Mouse (Mus musculus) CD4-positive helper T cell, adult 2 months (primary cell): ENCODE data around the gene Maneal.
A peak's percentile ranks its signal among the peaks of the same experiment; 100 is the strongest.

Experiments
- DNase-seq: peaks from one replicate; pipeline ENCODE4 v3.0.0-alpha.2; 2012; ENCODE audit warnings: low read depth, missing footprints, low spot score

Maneal gene

GRCm38 (mm10) chr4:124861283-124862188 is at the start of gene Maneal:
Gene Maneal (minus strand): TSS chr4:124862171.
- no peak for DNase-seq

GRCm38 (mm10) chr4:124905971-124906822 is 44.2 kb upstream of the Maneal start:
- no peak for DNase-seq

- DNase-seq, result peak; percentile 28
Measured at GRCm38 (mm10) chr4:124905417-124905816, 43.4 kb upstream of the Maneal start.

- no peak for DNase-seq
Measured at GRCm38 (mm10) chr4:124899906-124900305, 37.9 kb upstream of the Maneal start.

- no peak for DNase-seq
Measured at GRCm38 (mm10) chr4:124898428-124898827, 36.5 kb upstream of the Maneal start.

- no peak for DNase-seq
Measured at GRCm38 (mm10) chr4:124894508-124895428, 32.8 kb upstream of the Maneal start.

GRCm38 (mm10) chr4:124893769-124894168 is 31.8 kb upstream of the Maneal start:
- no peak for DNase-seq

- no peak for DNase-seq
Measured at GRCm38 (mm10) chr4:124890831-124891230, 28.9 kb upstream of the Maneal start.

GRCm38 (mm10) chr4:124889935-124890334 is 28.0 kb upstream of the Maneal start:
- no peak for DNase-seq

- DNase-seq, result no peak
Measured at GRCm38 (mm10) chr4:124888702-124889101, 26.7 kb upstream of the Maneal start.

GRCm38 (mm10) chr4:124882151-124882729 is 20.3 kb upstream of the Maneal start:
- DNase-seq, result no peak

GRCm38 (mm10) chr4:124881341-124881908 is 19.5 kb upstream of the Maneal start:
- DNase-seq, result no peak

GRCm38 (mm10) chr4:124880599-124880998 is 18.6 kb upstream of the Maneal start, which contains the start of gene Epha10:
Gene Epha10 (plus strand): TSS chr4:124880899.
- no peak for DNase-seq

- no peak for DNase-seq
Measured at GRCm38 (mm10) chr4:124872719-124873118, 10.7 kb upstream of the Maneal start.

- DNase-seq, result peak; percentile 42
Measured at GRCm38 (mm10) chr4:124860446-124860845, 1.5 kb downstream of the Maneal start.

GRCm38 (mm10) chr4:124858370-124858769 is 3.6 kb downstream of the Maneal start:
- no peak for DNase-seq

- DNase-seq, result no peak
Measured at GRCm38 (mm10) chr4:124856294-124856693, 5.7 kb downstream of the Maneal start.

GRCm38 (mm10) chr4:124850933-124851658 is 10.9 kb downstream of the Maneal start, which contains the start of gene 1110065P20Rik:
Gene 1110065P20Rik (minus strand): TSS chr4:124851196.
- DNase-seq, result peak; percentile 87

GRCm38 (mm10) chr4:124850261-124850913 is 11.6 kb downstream of the Maneal start, which contains the start of gene Yrdc:
Gene Yrdc (plus strand): TSS chr4:124850679.
- DNase-seq, result peak; percentile 94
